Mouse (Mus musculus) thymus, postnatal 4 days (tissue): ENCODE data around the gene Lpin1.
A peak's percentile ranks its signal among the peaks of the same experiment; 100 is the strongest.

ENCODE experiments used
- DNase-seq: peaks from one replicate; pipeline ENCODE4 v3.0.0; 2021

Gene Lpin1

DNA sequence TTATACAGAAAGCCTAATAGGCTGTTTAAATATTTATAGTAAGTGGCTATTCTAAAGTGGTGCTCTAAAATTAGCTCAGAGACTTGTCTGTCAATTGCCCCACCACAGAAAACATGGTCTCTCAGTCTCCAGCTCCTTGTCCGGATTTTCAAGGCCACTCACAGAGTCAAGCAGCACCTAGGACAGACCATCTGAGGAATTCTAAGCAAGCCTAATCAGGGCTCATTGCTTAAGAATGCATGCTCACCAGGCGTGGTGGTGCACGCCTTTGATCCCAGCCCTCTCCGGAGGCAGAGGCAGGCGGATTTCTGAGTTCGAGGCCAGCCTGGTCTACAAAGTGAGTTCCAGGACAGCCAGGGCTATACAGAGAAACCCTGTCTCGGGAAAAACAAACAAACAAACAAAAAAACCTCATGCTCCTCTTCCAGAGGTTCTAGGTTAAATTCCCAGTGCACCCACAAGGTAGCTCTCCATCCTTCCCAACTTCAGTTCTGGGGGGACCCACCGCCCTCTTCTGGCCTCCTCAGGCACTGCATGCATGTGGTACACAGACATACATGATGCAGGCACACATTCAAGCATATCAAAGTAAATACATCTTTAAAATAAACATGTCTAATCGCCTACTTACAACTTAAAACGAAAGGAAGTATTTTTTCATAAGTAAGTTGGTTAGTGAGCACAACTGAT, 40.2 kb downstream of the Lpin1 start:
- DNase-seq: peak; percentile 53

DNA sequence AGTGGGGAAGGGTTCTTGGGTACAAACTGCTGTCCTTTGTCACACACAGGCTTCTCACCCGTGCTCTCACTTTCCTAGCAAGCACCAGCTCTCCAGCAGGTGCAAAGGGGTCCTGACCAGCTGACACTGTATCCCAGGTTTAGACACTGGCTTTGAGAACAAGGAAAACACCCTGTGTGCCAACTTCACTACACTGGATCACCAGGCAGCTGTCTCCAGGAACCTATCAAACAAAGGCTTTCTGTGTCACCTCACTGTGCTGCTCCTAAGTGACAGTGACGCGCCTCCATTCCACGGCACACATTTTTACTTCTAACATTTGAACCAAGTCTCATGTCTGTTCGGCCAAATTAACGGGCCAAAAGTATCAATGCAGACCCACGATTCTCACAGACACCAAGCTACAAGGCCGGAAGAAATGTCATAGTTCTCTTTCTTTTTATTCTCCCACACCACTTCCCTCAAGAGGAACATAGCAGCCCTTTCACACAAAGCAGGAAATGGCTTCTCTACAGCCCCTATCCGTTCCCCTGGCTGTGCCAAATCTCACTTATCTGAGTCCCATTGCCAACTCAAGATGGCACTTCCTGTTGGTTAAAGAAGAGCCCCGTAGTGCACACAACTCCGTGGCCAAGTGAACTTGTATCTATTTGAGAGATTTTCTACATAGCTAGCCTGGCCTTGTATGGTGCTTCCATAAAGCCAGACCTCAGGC, 41.7 kb downstream of the Lpin1 start:
- DNase-seq: peak; percentile 45

DNA sequence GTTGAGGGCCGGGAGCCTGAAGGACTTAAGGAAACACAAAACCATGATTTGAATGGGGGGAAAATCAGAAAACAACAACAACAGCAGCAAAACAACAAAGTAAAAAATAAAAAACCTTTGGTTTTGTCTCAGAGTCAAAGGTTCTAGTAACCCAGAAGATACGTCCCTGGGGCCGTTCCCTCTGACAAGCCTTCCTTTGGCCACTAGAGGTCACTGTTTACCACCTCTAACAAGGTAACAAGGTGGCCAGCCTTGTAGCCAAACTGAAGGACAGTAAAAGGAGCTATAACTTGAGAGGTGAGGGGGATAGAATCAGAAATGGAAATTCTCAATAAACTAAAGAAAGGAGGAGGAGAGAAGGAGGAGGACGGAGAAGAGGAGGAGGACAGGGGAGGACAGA, 42.3 kb downstream of the Lpin1 start:
- DNase-seq: peak; percentile 72

DNA sequence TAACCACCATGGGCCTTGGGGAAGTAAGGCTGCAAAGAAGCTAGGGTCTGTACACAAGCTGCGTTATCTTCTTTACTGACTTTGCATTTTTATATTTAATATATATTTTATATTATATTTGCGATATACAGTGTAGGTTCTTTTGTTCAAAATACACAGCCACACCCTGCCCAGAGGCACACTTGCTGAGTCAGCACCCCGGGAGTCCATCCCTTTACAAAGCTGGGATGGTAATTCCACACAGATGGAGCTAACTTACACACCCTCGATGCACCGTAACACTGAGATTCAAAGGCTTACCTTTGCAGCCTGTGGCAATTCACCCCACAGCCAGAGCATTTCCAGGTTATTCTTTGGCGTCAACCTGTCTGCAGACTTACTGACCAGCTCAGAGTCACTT, 42.7 kb downstream of the Lpin1 start:
- no peak for DNase-seq

DNA sequence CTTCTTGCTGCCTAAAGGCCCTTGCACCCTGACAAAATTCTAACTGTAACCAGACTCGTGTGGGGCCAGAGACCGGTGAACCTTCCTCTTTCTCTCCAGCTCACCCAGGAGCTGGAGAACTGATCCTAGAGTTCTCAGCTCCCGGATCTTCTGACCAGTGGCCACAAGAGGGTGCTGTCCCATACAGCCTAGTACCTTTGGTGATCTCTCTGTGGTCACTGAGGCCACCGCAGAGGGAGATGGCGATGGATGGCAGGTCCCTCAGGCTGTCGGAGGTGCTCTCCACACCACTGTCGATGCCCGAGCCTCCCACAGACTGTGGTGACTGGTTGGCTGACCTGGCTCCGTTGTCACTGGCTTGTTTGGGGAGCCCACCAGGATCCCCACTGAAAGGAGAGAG, 47.3 kb downstream of the Lpin1 start:
- peak; percentile 67 for DNase-seq

DNA sequence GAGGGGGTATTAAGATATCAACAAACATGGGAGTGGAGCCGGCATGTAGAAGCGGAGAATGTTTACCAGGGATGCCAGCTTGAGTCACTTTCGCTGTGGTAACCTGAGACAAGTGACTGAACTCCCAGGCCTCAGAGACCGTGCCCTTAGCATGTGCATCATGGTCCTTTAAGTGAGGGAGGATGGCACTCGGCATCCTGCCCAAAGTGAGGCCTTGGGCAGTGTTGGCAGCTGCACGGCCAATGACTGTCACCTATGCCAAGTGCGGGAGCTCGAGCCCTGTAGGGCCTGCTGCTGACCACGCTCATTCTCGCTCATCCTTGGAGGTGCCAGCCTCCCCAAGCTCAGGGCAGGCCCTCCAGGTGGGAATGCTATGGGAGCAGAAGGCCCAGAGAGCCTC, 48.1 kb downstream of the Lpin1 start:
- DNase-seq: no peak

DNA sequence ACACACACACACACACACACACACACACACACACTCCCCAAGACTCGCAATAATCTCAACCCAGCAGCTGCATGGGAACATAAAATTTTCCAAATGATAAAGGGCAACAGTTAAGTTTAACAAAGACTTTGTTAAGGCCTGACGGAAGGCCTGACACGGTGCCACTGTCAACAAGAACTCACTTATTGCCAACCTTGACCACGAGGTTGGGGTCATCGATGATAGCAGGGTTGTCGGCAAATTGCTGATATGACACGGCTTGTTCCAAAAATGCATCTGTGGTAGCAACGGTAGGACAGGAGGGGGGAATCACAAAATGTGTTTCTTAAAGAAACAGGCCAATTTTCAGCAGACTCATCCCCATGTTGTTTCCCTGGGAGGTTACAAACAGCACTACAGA, 48.6 kb downstream of the Lpin1 start:
- no peak for DNase-seq

DNA sequence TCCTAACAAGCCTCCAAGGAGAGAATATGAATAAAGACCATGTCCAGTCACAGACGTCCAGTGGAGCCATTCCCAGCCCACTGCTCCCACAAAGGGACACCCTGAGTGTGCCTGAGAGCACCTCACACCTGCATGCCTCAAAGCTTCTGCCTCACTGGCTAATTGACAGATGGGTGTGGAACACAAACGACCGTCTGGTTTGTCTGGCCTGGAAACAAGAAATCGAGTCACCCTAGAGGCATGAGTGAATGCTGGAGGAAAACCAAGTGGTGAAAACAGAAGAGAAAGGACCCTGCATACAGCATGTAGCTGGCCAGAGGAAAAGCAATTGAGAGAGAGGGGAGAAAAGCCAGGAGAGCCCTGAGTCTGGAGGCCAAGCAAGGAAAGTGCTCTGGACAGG, 53.5 kb downstream of the Lpin1 start:
- DNase-seq: no peak

DNA sequence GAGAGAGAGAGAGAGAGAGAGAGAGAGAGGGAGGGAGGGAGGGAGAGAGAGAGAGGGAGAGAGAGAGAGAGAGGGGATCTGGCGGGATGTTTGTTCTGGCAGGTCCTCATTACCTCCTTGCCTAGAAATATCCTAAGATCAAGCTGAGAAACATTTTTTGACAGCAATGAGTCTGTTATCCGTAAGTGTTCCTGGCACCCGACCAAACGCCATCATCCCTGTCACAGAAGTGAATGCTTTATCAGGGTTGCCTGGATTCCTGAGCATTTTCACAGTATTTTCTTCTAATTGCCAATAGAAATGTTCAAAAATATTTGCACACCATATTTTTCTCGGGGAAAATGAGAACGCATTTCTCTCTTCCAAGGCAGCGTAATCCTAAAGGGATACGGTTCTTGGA, 56.6 kb downstream of the Lpin1 start:
- no peak for DNase-seq

DNA sequence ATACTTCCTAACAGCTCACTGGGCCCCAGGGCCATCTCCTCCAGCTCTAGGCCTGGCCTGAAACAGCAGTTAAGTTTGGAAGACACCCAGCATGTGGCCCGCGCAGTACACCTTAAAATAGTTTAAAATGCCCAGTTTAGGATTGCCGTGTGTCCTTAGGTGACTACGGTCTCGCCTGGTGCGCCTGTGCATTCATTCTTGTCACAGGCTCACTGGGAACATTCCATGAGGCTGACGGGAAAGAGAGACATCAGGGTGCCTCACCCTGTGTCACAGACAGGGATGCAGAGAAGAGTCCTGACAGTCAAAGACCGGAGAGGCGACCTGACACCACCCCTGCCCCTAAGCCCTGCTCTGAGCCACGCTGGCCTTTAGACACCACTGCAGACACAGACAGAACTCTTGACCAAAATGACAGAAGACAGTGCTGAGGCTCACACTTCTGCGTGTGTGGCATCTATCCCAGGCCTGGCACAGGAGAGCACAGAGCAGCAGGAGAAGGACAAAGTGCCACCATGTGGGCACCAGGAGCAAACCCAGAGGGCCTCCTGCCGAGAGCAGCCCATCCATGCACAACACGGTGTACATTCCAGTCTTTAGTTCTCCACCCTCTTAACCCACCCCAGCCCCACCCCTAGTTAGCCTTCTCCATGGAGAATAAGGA, 58.5 kb downstream of the Lpin1 start:
- DNase-seq: no peak

DNA sequence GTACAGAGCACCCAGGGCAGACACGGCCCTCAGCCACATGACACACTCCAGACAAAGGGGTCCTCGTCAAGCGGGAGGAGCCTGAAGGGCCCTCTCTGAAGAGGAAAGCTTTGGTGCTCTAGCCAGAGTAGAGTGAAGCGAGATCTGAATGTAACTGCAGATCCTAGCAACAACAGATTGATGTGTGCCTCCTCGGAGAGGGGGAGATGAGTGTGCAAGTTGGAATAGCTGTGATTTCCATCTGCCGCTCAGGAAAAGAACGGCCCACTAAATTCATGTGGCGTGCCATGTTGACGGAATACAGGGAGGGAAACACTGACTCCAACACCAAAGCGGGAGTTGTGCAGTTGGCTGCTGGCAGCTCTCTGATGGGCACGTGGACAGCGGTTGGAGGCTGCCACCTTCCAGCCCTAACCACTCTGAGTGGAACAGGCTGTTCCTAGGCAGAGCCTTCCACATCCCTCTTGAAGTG, 59.7 kb downstream of the Lpin1 start:
- DNase-seq: no peak

DNA sequence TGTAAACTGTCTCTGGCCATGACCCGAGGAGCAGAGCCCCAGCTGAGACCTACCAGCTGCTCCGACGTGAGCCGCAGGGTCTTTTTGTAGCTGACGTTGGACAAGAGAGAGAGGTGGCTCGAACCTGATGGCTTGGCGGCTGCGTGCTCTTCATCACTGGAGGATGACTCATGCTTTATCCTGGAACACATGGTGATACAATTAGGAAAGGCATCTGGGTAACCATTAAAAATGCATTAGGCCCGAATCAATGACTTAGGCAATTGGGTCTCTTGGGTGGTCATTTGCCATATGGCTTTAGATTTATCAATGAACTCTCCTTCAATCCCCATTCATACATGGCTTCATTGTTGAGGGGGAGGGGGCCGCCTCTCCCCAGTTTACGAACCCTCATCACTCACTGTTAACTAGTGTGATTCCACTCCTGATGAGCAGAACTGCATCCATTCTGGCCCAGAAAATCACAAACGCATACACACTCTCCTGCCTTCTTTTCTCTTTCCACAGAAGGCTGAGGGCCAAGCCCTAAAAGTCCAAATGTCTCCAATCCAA, 61.9 kb downstream of the Lpin1 start:
- DNase-seq: no peak

DNA sequence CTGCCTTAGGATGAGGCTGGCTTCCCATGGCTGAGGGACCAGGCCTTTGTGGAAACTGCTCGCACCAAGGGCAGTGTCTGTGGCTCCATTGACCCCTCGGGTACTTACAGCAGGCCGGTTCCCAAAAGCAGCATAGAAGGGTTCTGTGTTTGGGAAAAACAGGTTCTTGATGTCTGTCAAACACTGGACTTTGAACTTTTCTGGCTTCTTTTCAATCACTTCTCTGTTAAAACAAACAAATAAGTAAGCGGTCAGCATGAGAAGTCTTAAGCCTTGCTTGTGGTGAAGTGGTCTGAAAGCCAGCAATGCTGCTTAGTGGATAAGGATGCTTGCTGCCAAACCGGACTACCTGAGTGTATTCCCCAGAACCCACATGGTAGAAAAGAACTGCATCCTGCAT, 69.2 kb downstream of the Lpin1 start:
- no peak for DNase-seq

DNA sequence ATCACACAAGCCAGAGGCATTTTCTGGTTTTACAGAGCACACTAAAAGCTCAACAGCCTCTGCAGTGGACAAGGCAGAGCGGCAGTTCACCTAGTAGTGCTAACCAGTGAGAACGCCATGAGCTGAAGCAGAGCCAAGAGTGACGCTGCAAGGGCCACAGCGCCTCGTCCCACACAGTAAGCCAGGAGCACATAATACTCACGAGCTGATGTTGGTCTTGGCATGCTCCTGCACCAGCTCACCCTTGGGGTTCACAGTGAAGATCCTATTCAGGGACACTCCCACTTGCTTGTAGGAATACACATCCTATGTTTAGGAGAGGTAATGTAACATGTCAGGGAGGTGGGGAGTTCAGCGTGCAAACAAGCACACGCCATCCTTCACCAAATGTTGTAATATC, 70.1 kb downstream of the Lpin1 start:
- DNase-seq: no peak

DNA sequence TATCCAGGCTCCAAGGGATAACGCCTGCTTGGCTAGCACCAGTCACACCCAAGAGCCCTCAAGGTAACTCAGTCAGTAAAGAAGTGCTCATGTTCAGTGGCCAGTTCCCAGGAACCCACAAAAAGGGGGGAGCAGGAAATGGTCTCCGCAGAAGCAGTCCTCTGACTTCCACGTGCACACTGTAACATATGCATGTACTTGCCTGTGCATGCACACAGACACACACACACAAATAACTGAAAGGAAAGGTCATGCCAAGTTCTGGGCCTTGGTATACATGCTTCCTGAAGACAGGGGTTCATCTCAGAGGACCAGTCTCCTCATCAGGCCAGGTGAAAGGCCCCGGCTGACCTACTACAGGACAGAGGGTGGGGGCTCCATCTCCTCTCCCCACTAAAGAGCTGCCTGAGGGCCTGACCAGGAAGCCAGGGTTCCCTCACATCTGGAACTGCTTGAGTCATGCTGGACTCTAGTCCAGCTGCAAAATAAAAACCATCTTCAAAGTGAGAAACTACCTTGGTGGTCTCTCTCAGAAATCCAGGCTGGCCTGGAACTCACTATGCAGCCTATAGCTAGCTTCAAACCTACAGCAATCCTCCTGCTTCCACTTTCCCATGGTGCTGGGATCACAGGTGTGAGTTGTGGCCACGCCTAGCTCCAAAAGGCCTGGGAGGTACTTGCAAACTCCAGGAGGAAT, 70.7 kb downstream of the Lpin1 start:
- DNase-seq: no peak

DNA sequence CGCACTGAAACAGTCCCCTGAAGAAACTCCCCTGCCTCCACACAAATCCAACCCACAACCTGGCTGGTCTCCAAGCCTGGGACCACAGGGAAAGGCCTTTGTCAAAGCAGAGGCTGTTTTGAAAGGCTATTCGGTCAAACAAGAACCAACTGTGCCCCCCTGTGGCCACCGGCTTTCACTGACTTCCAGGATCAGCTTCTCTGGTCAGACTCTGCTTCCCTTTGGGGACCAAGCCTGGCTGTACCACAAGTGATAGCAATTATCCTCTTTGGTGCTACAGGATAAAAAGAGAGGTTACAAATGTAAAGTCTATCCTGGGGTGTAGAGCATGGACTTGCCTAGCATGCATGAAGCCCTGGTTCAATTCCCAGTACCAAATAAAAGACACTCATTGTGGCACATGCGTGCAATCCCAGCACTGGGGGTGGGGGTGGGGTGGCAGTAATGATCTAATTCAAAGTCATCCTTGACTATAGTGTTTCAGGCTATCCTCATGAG, 77.4 kb downstream of the Lpin1 start:
- DNase-seq: peak; percentile 64

DNA sequence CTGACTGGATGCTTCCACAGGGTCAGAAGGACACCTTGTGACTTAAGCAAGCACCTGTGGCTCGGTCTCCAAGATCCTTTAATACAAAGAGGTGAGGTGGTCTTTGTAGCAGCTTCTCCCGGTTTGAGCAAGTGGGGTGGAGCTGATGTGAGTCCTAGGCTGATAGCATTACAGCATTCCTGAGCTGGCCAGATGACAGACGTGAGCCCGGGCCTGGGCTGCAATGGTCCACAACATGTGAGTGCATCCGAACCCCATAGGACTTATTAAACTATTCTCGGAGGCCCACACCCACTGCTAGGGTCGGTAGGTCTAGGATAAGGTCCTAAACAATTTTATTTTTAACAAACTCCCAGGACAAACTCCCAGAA, 77.9 kb downstream of the Lpin1 start:
- no peak for DNase-seq

DNA sequence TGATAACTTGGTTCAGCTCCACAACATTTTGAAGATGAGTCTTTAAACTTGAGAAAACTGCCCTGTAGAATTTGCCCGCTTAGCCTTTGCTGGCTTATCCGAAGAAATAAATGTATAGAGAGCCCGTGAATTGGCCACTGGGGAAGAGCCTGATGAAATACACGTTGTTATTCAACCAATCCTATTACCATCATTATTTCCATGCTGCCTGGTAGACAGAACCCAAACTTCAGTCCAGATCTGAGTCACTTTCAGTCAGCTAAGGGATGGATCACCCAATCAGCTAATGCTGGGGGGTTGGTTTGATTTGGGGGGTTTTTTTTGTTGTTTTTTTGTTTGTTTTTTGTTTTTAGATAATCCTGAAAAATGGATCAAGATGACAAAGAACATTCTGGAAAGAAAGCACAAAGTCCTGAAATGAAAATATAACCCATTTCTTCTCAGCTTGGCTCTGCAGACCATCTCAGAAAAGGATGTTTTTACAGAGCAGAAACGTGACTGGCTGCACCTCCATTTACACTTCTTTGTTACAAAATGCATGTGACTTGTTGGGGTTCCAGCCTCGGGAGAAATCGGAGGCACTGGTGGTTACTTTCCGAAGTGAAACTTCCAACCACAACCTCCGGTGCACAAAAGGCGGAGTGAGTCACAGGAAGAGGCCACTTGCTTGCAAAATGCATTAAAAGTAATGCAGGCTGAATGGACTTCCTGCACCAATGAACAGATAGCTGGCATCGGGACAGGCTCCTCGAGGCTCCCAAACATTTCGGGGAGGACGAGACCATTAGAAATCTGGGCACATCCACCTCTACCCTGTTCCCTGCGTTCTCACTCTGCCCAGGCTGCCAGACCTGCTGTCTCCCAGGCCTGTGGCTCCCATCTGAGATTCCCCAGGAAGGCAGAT, 78.6 kb downstream of the Lpin1 start:
- peak; percentile 63 for DNase-seq

DNA sequence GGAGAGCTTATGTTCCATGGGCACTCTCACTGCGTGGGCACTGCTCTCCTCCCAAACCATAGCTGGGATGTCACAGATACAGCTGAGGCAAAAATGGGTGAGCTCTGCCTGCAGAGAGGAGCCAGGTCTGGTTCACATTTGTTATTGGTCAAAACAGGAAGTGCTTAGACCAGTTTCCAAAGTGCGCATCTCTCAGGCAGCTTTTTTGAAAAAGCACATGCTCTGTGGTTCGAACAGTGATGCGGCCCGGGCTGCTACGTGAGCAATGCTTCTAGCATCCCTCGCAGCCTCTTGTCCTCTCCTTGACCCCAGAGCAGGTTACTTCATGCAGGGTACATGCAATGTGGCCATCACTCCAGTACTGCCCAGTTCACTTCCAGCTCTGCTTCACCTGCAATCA, 82.1 kb downstream of the Lpin1 start:
- DNase-seq: no peak

DNA sequence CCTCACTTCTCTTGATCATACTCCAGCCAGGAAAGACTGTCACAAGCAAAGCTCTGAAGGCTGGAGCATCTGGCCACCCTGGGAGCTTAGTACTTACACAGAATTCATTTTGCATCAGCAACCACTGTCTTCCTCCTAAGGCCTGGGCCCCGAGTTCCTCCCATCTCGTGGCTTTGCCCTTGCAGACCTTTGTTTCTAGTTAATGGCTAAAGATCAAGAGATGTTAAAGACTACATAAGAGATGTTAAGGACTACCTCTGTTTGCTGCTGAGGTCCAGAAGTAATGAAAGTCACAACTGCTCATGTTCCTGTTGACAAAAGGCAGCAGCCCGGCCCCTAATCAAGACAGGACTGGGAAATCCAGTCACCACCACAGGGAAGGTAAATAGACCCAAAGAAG, 82.8 kb downstream of the Lpin1 start:
- no peak for DNase-seq

DNA sequence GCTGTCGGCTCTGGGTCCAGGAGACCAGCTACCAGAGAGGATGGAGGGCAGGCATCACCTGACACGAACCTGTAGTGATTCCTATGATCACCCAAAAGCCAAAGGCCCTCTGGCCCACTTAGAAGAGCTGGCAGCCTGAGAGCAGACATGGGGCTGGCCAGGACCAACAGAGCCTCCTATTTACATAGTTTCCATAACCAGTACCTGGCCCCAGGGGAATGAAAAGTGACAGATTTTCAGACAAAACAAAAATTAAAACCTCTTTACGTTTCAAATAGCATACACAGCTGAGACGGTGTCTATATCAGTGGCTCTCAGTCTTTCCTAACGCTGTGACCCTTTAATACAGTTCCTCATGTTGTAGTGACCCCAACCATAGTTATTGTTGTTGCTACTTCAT, 83.9 kb downstream of the Lpin1 start:
- no peak for DNase-seq

DNA sequence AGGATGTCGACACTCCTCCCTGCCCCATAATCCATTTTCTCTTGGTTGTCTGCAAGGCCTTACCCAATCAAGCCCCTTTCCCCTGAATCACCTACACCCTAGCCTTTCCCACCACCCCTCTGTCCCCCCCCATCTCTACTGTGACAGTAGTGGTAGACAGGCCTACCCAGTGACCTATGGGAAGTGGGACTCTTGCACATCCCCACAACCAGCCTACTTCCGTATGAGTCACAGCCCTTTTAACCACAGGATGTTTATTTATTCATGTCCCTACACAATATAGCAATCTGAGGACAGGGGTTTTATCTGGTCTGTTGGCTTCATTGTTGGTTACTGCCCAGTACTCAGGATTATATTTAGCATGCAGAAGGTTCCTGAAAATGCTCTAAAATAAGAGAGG, 84.6 kb downstream of the Lpin1 start:
- no peak for DNase-seq
